ENCODE assay signal across 15 mouse cellular contexts in genomic region chr12:85462802-85463201, GRCm38 (mm10). TPM values are rescaled to one million over a fixed set of nuclear protein-coding genes. Genes with fewer than 3 reads are reported as not detected.
DNase-seq lines count a peak whose midpoint lies in the region; ATAC-seq and TF ChIP-seq lines count a peak whose summit lies in the region.
"Had no signal": no experiment of that assay in that cellular context is flagged by ENCODE, and none has a peak within 500 bp of the region (broad histone marks: within the 10 kb centered on the region; RNA-seq: fewer than 3 reads in every experiment).

No protein-coding gene starts in this region.

- no peak overlapping the region for H3K9ac ChIP-seq in kidney, postnatal 0 days (ENCODE audit: low read depth, low read length)
- peak overlapping the region; percentile 44; the same call in 1 of the 2 replicates for H3K9ac ChIP-seq in embryonic facial prominence, embryonic 13.5 days
- H3K9ac ChIP-seq: forebrain, postnatal 0 days; limb, embryonic 13.5 days had no signal

- H3K36me3 ChIP-seq in kidney, postnatal 0 days (ENCODE audit: insufficient read depth, low read length), result no peaks in the 10 kb centered on the region
- no peaks in the 10 kb centered on the region for H3K36me3 ChIP-seq in embryonic facial prominence, embryonic 13.5 days
- H3K36me3 ChIP-seq: limb, embryonic 13.5 days had no signal

- H3K27ac ChIP-seq in kidney, postnatal 0 days, result peak overlapping the region; percentile 50
- H3K27ac ChIP-seq in embryonic facial prominence, embryonic 13.5 days, result 0 out of 2 replicates have a peak overlapping the region, but pooled peaks have one; percentile 22
- H3K27ac ChIP-seq: limb, embryonic 13.5 days had no signal

- H3K4me3 ChIP-seq in kidney, postnatal 0 days (replicated peaks; ENCODE audit: low read depth, low read length), result no peak overlapping the region
- no peak overlapping the region for H3K4me3 ChIP-seq in embryonic facial prominence, embryonic 13.5 days
- H3K4me3 ChIP-seq: limb, embryonic 13.5 days; megakaryocyte, embryonic 14.5 days had no signal

- DNase-seq in adrenal gland, adult (ENCODE audit: inconsistent age in 2 of 2, low spot score in 1 of 2), result peak; percentile 14 to 50
- DNase-seq in adrenal gland, postnatal 10 days, result no peak
- DNase-seq in kidney, postnatal 0 days (ENCODE audit: low spot score), result peak; percentile 53
- no peak for DNase-seq in kidney, adult 9 months
- peak; percentile 61 for DNase-seq in lung, postnatal 36 days
- no peak for DNase-seq in right cerebral cortex, adult 2 months (ENCODE audit: low spot score in 2 of 2)
- DNase-seq: cerebellum, adult 11-12 months; embryo, embryonic 11 days; forebrain, postnatal 0 days; right cerebral cortex, postnatal 25 days had no signal

- no peaks in the 10 kb centered on the region for H3K9me3 ChIP-seq in kidney, postnatal 0 days (replicated peaks; ENCODE audit: low read length)
- H3K9me3 ChIP-seq in embryonic facial prominence, embryonic 13.5 days, result no peaks in the 10 kb centered on the region
- H3K9me3 ChIP-seq: limb, embryonic 13.5 days had no signal

- TF ChIP-seq CTCF in kidney, postnatal 0 days (IDR thresholded peaks at IDR 0.05; ENCODE audit: low read depth), result no peak

- H3K4me2 ChIP-seq in kidney, postnatal 0 days (ENCODE audit: low read length), result peak overlapping the region; percentile 15; the same call in 1 of the 2 replicates
- H3K4me2 ChIP-seq in embryonic facial prominence, embryonic 13.5 days, result no peak overlapping the region
- H3K4me2 ChIP-seq: limb, embryonic 13.5 days had no signal

- H3K4me1 ChIP-seq in kidney, postnatal 0 days (replicated peaks; ENCODE audit: insufficient read depth, low read length), result peaks cover 13% of the 10 kb centered on the region
- H3K4me1 ChIP-seq in embryonic facial prominence, embryonic 13.5 days, result peaks cover 30% of the 10 kb centered on the region

- 25% methylated on average over 7 of the region's 7 CpGs for WGBS in kidney, postnatal 0 days
- WGBS in embryonic facial prominence, embryonic 13.5 days, result 49% methylated on average over 7 of the region's 7 CpGs

- ATAC-seq in kidney, postnatal 0 days (replicated peaks; ENCODE audit: low FRiP score, low read depth), result no peak
- ATAC-seq in embryonic facial prominence, embryonic 13.5 days (ENCODE audit: insufficient number of reproducible peaks, insufficient read depth, low FRiP score, low TSS enrichment, low read depth), result no peak
- no peak for ATAC-seq in inflammation-experienced regulatory T-cells, adult 6 months
- ATAC-seq: forebrain, postnatal 0 days; hindbrain, embryonic 16.5 days had no signal

- H3K27me3 ChIP-seq in kidney, postnatal 0 days (ENCODE audit: insufficient read depth, low read length), result no peaks in the 10 kb centered on the region
- H3K27me3 ChIP-seq in embryonic facial prominence, embryonic 13.5 days, result no peaks in the 10 kb centered on the region
- H3K27me3 ChIP-seq: limb, embryonic 13.5 days had no signal

RNA-seq across cellular contexts. Expression of gene Fos, which starts 10.9 kb away (rescaled TPM):
- 10 to 100 TPM in 1 of 2 experiments, 1 to 10 TPM in 1; 5.8 to 25.4 TPM for total RNA-seq in adrenal gland, postnatal 10 days (2021)
- 3.5 and 3.9 TPM in 2 replicates for polyA plus RNA-seq in kidney, postnatal 0 days (2015; fragmentation: Nextera tagmentation; extraction: Ambion mirVana)
- 5.2 and 7.3 TPM in 2 replicates for polyA plus RNA-seq in embryonic facial prominence, embryonic 13.5 days (2015; fragmentation: Nextera tagmentation; extraction: Ambion mirVana)
- 10 to 100 TPM; 11.0 to 84.6 (median 15.2) TPM for polyA plus RNA-seq in inflammation-experienced regulatory T-cells, adult 6 months (2017; shearing (Covaris generic))

Comparison
In these comparisons a context has a peak if more than half of its experiments do, and no peak if none do; other contexts are left out.
1. DNase-seq: peak in adrenal gland, adult (2 of 2), kidney, postnatal 0 days (single experiment) and lung, postnatal 36 days (single experiment); none in adrenal gland, postnatal 10 days (single experiment), kidney, adult 9 months (single experiment) and right cerebral cortex, adult 2 months (0 of 2).